Mouse (Mus musculus): ENCODE measurements around the gene Sept4. TPM values are rescaled to one million over a fixed set of nuclear protein-coding genes. Genes with fewer than 3 reads are reported as not detected.
A peak's percentile ranks its signal among the peaks of the same experiment; 100 is the strongest.

Gene Sept4
- total RNA-seq, 2 experiments from 2014 or later = 161 to 227 TPM

DNA sequence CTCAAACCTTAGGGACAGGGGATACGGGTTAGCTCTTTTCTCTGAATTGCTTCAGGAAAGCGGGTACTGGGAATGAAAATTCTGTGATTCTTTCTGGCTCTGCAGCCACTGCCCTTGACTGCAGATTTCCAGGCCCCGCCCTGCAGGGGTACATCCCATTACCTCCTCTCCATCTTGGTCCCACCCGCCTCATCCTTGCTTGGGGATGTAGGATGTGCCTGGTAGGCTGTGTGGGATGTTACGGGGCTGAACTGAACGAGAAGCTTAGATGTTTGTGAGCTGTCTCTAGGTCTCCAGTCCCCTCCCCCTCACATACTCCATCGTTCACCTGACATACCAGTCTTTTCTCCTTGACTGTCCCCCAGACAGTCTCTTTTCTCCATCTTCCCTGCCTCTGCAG is 27.3 kb downstream of the Sept4 start:
- intact Hi-C loops (cut with DNase I) = no loop called here
- DNase-seq (ENCODE audit: low spot score in 2 of 2) = peak; percentile 42 to 52

DNA sequence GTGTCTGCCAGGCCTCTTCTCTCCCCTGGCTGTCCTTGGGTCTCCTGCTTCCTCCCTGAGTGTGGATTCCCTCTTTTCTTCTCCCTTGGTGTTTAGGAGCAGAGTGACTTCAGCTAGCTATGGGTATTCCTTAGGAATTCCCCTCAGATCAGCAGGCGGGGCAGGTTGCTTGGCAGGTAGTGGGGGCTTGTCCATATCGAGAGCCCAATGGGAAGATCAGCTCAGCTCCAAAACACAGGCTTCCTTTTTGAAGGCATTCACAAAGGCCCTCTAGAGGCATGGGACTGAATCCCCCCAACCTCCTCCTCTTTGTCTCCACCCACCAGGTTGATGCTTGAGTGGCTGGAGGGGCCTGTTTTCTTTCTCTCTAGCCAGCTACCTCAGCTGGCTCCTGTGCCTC is 27.8 kb downstream of the Sept4 start:
- no peak for DNase-seq (ENCODE audit: low spot score in 2 of 2)
- intact Hi-C loops (cut with DNase I) = no loop called here

DNA sequence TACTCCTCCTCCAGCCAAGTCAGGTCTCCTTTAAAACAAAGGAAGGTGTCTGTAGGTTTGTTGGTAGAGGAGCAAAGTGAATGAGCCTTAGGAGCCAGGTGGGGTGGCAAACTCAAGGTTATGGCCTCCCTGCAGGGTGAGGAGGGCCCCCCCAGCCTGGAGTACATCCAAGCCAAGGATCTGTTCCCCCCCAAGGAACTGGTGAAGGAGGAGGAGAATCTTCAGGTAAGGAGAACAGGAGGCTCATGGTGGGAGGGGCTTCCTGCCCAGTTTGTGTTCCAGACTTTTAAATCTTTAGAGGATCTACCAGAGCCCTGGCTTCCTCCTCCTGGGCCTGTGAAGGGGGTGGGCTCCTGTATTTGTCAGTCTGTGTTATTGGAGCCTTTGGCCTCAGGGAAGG is 28.4 kb downstream of the Sept4 start:
- DNase-seq (ENCODE audit: low spot score in 2 of 2) = no peak
- intact Hi-C loops (cut with DNase I) = no loop called here

DNA sequence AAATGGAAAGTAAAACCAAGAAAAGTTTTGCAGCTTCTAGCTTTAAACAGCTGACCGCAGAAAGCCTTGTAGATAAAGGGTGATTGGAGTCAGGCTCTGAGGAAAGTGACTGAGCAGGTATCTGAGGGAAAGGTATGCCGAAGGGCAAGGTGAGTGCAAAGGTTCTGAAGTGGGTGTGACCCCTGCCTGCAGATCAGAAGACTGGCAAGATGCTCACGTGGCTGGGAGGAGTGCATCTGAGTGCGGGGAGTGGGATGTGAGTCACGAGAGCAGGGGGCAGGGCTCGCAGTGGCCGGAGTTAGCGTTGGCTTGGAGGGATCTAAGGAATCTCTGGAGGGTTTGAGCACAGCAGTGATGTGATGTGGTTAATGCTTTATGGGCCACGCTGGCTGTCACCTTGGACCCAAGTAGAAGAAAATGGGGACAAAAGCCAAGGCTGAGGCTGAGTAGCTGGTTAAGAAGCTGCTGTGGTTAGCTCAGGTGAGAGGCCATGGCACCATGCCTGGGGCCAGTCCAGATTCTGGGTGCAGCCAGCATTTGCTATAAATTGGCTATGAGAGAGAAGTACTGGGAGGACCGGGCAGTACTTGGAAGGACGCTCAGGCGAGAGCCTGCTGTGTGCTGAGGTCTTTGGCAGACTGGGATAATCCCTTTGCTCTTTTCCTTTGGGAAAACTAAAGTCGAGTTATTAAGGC is 30.8 kb downstream of the Sept4 start:
- intact Hi-C loops (cut with DNase I) = loop anchor here (5.0 kb wide), 1 partner anchor 178 kb away; no protein-coding TSS in a partner anchor
- no peak for DNase-seq (ENCODE audit: low spot score in 2 of 2)

DNA sequence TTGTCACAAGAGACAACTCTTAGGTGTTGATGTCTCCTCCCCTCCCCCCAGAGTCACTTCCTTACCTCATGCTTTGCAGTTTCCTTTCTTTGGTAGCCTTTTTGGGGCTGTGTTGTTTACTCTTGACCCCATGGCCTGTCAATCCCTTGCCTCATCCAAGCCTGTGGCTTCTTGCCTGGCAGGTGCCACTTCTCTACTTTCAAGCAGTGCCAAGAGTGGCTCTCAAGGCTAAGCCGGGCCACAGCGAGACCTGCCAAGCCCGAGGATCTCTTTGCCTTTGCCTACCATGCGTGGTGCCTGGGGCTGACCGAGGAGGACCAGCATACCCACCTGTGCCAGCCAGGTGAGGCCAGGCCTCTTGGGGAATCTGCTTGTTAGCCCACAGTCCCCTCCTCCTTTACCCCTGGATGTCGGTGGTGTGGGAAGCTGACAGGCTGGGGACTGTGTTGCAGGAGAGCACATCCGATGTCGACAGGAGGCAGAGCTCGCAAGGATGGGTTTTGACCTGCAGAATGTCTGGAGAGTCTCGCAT is 31.7 kb downstream of the Sept4 start:
- intact Hi-C loops (cut with DNase I) = loop anchor here (5.0 kb wide), 1 partner anchor 177 kb away; no protein-coding TSS in a partner anchor
- DNase-seq (ENCODE audit: low spot score in 2 of 2) = no peak

DNA sequence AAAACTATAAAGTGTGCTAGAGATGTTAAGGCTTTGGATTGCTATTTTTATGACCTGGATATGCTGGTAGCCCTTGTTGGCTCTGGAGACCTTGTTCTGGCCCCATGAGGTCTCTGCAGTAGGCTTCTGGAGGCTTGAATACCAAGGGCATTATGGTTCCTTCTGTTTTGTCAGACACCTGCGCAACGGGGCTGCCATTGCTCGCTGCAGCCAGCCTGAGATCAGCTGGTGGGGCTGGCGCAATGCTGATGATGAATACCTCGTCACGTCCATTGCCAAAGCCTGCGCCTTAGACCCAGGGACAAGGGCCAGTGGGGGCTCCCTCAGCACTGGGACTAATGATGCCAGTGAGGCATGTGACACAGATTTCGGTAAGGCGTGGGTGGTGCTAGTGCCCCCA is 33.5 kb downstream of the Sept4 start:
- intact Hi-C loops (cut with DNase I) = loop anchor here (5.0 kb wide), 1 partner anchor 175 kb away; no protein-coding TSS in a partner anchor
- DNase-seq (ENCODE audit: low spot score in 2 of 2) = no peak

DNA sequence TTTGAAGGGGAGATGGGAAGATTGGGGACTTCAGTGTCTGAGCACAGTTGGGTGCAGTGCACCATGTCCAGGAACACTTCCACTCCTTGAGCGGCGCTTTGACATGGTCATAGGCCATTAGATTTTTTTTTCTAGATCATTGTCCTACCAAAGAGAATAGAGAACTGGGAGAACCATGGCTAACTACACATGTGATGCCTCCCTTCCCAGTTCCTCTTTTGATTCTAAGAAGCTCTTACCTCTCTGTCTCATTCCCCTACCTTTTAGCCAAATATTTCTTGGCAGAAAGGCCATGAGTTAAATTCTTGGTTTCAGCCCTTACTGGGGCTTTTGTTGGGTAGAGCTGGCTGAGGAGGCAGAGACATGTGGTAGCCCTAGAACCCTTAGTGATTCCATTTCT is 34.9 kb downstream of the Sept4 start:
- DNase-seq (ENCODE audit: low spot score in 2 of 2) = no peak
- intact Hi-C loops (cut with DNase I) = loop anchor here (5.0 kb wide), 1 partner anchor 174 kb away; no protein-coding TSS in a partner anchor

DNA sequence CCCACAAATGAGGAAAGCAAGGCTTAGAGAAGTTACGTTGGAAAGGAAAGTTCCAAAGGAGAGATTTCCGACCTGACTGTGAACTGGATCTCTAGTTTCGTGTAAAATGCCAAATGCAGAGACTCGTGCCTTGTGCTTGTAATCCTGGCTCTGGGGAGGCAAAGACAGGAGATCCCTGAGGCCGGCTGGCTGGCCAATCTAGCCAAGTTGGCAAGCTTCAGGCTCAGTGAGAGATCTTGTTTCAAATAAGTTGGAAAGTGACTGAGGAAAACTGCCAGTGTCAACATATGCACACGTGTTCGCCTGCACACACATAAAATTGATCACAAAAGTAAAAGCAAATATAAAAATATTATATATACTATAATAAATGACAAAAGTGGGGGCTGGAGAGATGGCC is 40.6 kb downstream of the Sept4 start:
- DNase-seq (ENCODE audit: low spot score in 2 of 2) = no peak
- intact Hi-C loops (cut with DNase I) = no loop called here

DNA sequence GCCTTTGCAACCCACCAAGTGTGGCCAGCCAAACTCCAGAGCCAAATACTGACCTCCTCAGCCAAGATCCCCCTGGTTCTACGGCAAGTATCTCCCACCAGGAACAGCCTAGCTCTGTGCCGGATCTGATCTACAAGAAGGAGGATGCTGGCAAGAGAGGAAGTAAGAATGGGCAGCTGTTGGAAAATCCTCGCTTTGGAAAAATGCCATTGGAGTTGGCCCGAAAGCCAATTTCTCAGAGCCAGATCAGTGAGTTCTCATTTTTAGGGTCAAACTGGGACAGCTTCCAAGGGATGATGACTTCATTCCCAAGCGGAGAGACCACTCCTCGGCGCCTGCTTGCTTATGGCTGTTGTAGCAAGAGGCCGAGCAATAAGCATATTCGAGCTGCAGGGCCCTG is 42.8 kb downstream of the Sept4 start:
- no peak for DNase-seq (ENCODE audit: low spot score in 2 of 2)
- intact Hi-C loops (cut with DNase I) = no loop called here

DNA sequence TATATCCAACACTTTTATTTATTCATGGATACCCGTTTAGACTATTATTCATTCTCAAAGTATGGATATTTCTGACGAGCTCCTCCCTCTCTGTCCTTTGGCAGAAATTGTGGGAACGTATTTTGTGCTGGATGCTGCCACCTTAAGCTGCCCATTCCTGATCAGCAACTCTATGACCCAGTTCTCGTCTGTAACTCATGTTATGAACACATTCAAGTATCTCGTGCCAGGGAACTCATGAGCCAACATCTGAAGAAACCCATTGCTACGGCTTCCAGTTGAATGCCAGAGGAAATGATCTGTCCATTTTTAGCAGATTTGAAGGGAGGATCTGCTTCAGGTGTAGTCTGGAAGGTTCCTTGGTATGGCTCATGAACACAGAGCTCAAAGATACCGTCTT is 45.3 kb downstream of the Sept4 start:
- no peak for DNase-seq (ENCODE audit: low spot score in 2 of 2)
- intact Hi-C loops (cut with DNase I) = no loop called here

DNA sequence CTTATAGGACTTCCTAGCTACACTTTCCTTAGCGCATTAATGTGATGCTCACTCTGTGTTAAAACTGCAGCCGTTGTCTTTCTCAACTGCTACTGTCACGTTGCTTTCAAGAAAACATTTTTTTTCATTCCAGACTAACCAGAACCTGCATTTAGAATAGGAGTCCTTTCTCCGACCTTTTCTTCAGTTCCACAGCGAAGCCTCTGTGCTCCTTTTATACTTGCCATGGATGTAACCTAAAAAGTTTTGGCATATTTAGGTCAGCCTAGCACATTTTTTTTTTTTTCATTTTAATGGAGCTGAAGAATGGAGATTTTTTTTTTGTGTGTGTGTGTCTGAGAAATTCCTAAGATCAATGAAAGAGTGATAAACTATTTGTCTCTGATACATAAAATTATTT is 46.8 kb downstream of the Sept4 start:
- intact Hi-C loops (cut with DNase I) = no loop called here

DNA sequence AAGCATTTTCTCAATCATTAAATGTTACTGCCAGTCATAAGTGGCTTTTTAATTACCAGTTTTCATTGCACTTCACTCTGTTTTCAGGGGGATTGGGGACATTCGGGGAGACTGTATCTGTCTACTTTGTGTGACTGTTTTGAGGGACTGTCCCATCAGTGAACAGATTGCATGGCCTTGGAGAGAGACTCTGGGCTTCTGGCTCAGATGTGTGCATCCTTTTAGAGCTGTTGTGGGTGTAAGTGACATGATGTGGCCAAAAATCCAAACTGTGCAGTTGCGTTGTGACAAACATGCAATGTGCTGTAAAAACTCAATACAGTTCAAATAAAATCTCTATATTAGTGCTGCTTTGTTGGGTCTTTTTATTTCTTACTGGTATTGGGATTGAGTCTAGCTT is 47.2 kb downstream of the Sept4 start:
- intact Hi-C loops (cut with DNase I) = no loop called here
- DNase-seq (ENCODE audit: low spot score in 2 of 2) = no peak

More for the DNA sequence above, 46.8 kb downstream of the Sept4 start:
- DNase-seq (ENCODE audit: low spot score in 2 of 2) = no peak

DNA sequence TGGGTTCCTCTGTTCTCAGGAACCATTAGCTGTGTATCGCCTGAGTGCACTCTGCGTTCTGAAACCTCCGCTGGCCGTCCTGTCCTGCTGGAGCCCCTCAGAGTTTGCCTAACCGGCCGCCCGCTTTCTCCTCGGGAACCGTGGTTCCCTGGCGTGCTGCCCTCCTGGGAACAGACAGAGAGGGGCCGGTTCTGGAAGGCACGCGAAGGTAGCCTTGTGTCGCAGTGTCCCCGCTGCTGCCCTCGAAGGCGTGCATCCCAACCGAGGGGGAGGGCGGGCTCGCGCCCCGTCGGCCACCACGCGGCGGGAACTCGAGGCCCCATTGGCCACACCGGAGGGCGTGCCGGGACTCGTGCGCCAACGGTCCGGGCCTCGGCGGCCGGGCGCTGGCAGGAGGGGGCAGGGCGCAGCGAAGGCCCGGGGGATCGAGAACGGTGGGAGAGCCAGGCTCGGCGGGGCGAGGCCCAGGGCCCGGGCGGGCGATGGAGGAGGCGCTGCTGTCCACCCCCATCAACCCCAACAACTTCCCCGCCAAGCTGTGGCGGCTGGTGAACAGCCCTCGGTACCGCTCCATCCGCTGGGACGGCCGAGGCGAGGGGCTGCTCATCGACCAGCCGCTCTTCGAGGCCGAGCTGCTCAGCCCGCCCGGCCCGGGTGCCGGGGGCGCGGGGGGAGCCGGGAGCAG is 48.2 kb downstream of the Sept4 start, which contains the start of gene Hsf5:
Gene Hsf5 (plus strand): TSS at position 375 of the 685 bp plus-strand sequence.
- no peak for DNase-seq (ENCODE audit: low spot score in 2 of 2)
- intact Hi-C loops (cut with DNase I) = no loop called here

DNA sequence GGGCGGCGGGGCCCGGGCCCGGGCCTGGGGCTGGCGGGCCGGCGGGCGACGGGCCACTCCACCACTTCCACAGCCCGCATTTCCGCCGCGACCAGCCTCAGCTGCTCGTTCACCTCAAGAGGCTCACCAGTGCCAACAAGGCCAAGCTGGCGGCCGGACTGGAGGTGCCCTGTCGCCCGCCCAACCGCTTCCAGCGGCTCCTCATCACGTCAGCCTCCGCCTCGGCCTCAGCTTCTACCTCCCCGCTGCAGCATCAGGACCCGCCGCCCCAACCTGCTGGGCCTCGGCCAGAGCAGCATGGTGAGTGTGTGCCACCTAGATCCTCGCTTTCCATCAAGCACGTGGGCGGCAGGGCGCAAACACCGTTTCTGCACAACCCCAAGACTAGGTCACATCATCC is 48.9 kb downstream of the Sept4 start:
- DNase-seq (ENCODE audit: low spot score in 2 of 2) = no peak
- intact Hi-C loops (cut with DNase I) = no loop called here

DNA sequence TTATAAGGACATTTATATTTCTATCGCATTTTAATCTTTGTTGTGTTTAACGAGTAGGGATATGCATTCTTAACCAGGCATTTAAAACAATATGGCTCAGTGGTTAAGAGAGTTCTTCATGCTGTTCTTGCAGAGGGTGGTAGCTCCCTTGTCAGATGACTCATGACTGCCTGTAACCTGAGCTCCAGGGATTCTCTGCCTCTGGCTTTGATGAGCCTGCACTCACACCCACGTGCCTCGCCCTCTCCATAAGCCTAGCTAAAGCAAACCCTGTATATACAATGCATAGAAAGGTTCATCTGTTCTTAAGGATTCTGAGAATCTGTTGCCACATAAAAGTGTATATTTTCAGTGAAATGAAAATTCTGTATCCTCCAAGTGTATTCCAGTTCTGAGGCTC is 54.5 kb downstream of the Sept4 start:
- intact Hi-C loops (cut with DNase I) = no loop called here
- no peak for DNase-seq (ENCODE audit: low spot score in 2 of 2)

DNA sequence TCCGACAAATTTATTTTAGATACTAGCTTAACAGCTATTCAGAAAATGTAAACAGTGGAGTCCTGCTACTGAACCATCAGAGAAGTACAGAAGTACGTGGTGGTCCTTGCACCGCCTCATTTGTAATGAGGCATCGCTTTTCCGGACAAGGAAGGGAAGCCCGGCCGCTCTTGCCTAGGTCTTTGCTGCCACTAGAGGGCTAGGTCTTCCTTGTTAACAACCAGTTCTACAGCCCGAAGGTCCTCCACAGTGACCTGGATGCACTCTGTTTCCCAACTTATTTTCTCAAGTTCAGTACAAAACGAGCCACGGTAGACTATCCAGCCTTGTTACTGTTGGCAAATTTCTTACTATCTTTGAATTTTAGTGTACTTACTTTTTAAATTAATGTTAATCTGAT is 61.2 kb downstream of the Sept4 start:
- intact Hi-C loops (cut with DNase I) = no loop called here
- no peak for DNase-seq (ENCODE audit: low spot score in 2 of 2)

DNA sequence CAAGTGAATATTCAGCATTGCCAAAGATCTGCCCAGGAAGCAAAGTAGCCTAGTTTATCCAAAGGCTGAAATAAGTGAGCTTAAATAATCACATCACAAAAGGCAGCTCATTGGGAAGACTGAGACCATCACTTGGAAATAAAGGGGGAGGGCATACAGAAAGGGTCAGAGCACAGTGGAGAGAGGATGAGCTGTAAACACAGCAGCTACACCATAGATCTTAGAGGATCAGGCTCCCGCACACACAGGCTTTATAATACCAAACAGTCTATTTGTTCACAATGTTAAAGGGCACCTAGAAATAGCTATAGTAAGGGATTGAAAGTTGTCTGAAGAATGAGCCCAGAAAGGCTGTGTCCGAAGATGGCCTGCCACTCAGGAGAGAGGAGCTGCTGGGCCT is 70.1 kb downstream of the Sept4 start:
- intact Hi-C loops (cut with DNase I) = no loop called here
- no peak for DNase-seq (ENCODE audit: low spot score in 2 of 2)

DNA sequence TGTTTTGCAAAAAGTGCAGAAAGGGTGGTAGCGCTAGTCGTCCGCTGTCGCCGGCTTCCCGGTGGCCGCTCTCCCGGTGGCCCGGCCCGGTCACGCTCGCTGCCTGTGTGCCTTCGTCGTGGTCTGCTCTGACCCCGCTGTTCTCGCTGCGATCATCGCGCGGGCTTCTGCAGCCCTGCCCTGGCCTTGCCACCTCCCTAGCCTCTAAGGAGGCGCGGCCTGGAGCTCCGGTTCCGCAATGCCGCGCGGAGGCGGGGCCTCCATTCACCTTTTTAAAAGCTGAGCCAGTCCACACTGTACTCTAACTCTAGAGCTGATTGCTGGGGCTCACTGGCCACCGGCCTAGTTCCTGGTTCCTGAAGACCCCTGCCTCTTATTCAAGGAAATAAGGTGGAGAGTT is 70.5 kb downstream of the Sept4 start:
- DNase-seq (ENCODE audit: low spot score in 2 of 2) = peak in 1 of 2 experiments; percentile 18
- intact Hi-C loops (cut with DNase I) = no loop called here
